Mouse (Mus musculus) G1E (cell line): ENCODE results near the gene Rundc1.
"Not testable (repeated sequence)": the region's sequence is repeated elsewhere in the genome, so short reads cannot be mapped to it uniquely, and the experiment has no call there.

Experiments used
- CTCF ChIP-seq: IDR thresholded peaks from 2 replicates; pipeline ENCODE4 v1.5.1; 2012; ENCODE audit warnings: low read depth, low read length, inconsistent platforms, mixed read lengths
- GATA1 ChIP-seq: IDR thresholded peaks from 2 replicates; pipeline ENCODE4 v1.6.1; 2012; ENCODE audit warnings: borderline replicate concordance, low read length, inconsistent platforms, mixed read lengths

DNA sequence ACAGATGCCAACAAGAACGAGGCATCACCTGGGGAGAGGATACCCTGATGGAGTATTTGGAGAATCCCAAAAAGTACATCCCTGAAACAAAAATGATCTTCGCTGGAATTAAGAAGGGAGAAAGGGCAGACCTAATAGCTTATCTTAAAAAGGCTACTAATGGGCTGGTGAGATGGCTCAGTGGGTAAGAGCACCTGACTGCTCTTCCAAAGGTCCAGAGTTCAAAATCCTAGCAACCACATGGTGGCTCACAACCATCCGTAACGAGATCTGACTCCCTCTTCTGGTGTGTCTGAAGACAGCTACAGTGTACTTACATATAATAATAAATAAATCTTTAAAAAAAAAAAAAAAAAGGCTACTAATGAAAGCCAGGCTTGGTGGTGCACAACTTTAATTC, 51.5 kb downstream of the Rundc1 start:
- not testable (repeated sequence) for TF ChIP-seq CTCF, GATA1
